Mouse (Mus musculus) heart, adult 2 months (tissue): Measurements from ENCODE around the gene Rad54l.

Source experiments
- CTCF ChIP-seq: fragments of 200-600 bp; IDR thresholded peaks from 2 replicates; pipeline ENCODE4 v1.8.1; 2022; ENCODE audit warnings: antibody characterized with exemption, mild to moderate bottlenecking, moderate library complexity
- EP300 ChIP-seq: fragments of 200-500 bp; IDR thresholded peaks from 2 replicates; pipeline ENCODE4 v1.6.1; 2011; ENCODE audit warnings: low read depth, low read length, control low read depth; ENCODE audit not compliant: insufficient read depth
- POLR2A ChIP-seq: fragments of 200-500 bp; IDR thresholded peaks from 2 replicates; pipeline ENCODE4 v1.6.1; 2011; ENCODE audit warnings: mild to moderate bottlenecking, low read depth, low read length, control low read depth; ENCODE audit not compliant: insufficient read depth

- TF ChIP-seq EP300 (no peak), POLR2A (no peak), CTCF (no peak)
Measured at GRCm38 (mm10) chr4:116140801-116141574, 17.5 kb upstream of the Rad54l start.
